Mouse (Mus musculus) midbrain, embryonic 11.5 days (tissue): ENCODE data around the gene BC030867. TPM values are rescaled to one million over a fixed set of nuclear protein-coding genes. Genes with fewer than 3 reads are reported as not detected.

ENCODE experiments used
- ATAC-seq: fragments of 200-750 bp; cut with Nextera tagmentation; 2 replicates; pipeline ENCODE4 v1.8.0; 2017; ENCODE audit warnings: moderate TSS enrichment, moderate library complexity; ENCODE audit not compliant: low FRiP score
- DNase-seq: peaks from one replicate; pipeline ENCODE4 v3.0.0; 2015; ENCODE audit warnings: low spot score; ENCODE audit errors: missing footprints
- H3K27ac ChIP-seq: fragments of 300-500 bp; sonication (generic); 2 replicates; pipeline ENCODE4 v1.5.1; 2014; ENCODE audit warnings: low read depth, low read length
- H3K27me3 ChIP-seq: fragments of 300-500 bp; sonication (generic); 2 replicates; pipeline ENCODE4 v1.6.1; 2014; ENCODE audit warnings: mild to moderate bottlenecking, low read length, moderate library complexity, mixed read lengths; ENCODE audit not compliant: control insufficient read depth, insufficient read depth
- H3K36me3 ChIP-seq: fragments of 300-500 bp; sonication (generic); 2 replicates; pipeline ENCODE4 v1.6.1; 2014; ENCODE audit warnings: mild to moderate bottlenecking, low read length, moderate library complexity, mixed read lengths; ENCODE audit not compliant: control insufficient read depth, insufficient read depth
- H3K4me1 ChIP-seq: fragments of 300-500 bp; sonication (generic); 2 replicates; pipeline ENCODE4 v1.6.1; 2014; ENCODE audit warnings: low read length; ENCODE audit not compliant: control insufficient read depth, insufficient read depth
- H3K4me2 ChIP-seq: fragments of 300-500 bp; sonication (generic); 2 replicates; pipeline ENCODE4 v1.6.1; 2014; ENCODE audit warnings: mild to moderate bottlenecking, moderate library complexity
- H3K4me3 ChIP-seq: fragments of 300-500 bp; sonication (generic); 2 replicates; pipeline ENCODE4 v1.5.1; 2014; ENCODE audit warnings: low read depth, low read length
- H3K9ac ChIP-seq: fragments of 300-500 bp; sonication (generic); 2 replicates; pipeline ENCODE4 v1.6.1; 2014; ENCODE audit warnings: low read length
- H3K9me3 ChIP-seq: fragments of 300-500 bp; sonication (generic); 2 replicates; pipeline ENCODE4 v1.6.1; 2016; ENCODE audit warnings: low read length; ENCODE audit not compliant: control insufficient read depth
- WGBS: fragments of 180-500 bp; shearing (Covaris S2); extraction: QIAGEN DNeasy Blood & Tissue Kit; methylation state at CpG from one replicate; pipeline ENCODE4 v1.1.7; 2014; 5-methylcytosine and 5-hydroxymethylcytosine counted together
- polyA plus RNA-seq: library from polyadenylated mRNA; unstranded; fragments of >200 nt; fragmentation: Nextera tagmentation; extraction: Ambion mirVana; gene quantifications from 2 replicates; pipeline ENCODE4 v1.2.1, GENCODE M21; 2014

The BC030867 gene
- polyA plus RNA-seq, 1 experiment from 2014 or later, result 18.4 TPM

DNA sequence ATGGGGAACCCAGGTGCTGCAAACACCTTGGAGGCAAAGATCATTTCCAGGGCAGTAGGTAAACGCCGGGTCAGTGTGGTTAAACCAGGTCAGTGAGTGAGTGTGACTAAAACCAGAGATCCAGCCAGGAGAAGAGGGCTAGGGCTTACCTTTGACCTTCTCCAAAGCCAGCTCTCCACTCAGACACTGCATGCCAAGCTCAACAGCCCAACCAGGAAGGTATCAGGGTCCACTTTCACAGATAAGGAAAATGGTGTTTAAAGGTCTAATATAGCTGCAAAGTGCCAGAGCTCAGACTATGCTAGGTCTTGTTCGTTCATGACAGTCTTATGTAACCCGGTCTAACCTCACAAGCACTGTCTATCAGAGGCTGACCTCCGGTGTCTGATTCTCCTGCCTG lies 7.4 kb upstream of the BC030867 start:
- DNase-seq (no peak), ATAC-seq (no peak)
- 84% methylated on average over 5 of the region's 5 CpGs for WGBS

DNA sequence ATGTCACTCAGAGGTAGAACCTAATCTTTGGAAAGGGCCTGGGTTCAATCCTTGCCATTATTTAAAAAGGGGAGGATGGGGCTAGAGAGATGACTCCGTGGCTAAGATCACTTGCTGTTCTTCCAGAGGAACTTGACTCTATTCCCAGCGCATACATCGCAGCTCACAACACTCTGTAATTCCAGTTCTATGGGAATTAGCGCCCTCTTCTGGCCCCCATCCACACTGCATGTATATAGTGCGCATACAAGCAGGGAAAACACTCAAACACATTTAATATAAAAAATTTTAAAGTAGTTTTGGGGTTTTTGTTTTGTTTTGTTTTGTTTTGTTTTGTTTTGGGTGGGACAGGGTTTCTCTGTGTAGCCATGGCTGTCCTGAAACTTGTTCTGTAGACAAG lies 6.8 kb upstream of the BC030867 start:
- Histone ChIP-seq H3K4me2 (no peak overlapping the region), H3K9ac (no peak overlapping the region), H3K36me3 (no peaks in the 10 kb centered on the region), H3K27ac (no peak overlapping the region), H3K9me3 (no peaks in the 10 kb centered on the region), H3K27me3 (peaks cover 3% of the 10 kb centered on the region; the same call in 1 of the 2 replicates), H3K4me1 (peaks cover 12% of the 10 kb centered on the region), H3K4me3 (no peak overlapping the region)
- ATAC-seq (no peak), DNase-seq (no peak)
- WGBS, result 47% methylated on average over 5 of the region's 5 CpGs

More for the DNA sequence above, 7.4 kb upstream of the BC030867 start:
- Histone ChIP-seq H3K9ac (no peak overlapping the region), H3K27me3 (peaks cover 3% of the 10 kb centered on the region; the same call in 1 of the 2 replicates), H3K4me1 (peaks cover 12% of the 10 kb centered on the region), H3K36me3 (no peaks in the 10 kb centered on the region), H3K4me2 (no peak overlapping the region), H3K9me3 (no peaks in the 10 kb centered on the region), H3K4me3 (no peak overlapping the region), H3K27ac (no peak overlapping the region)

DNA sequence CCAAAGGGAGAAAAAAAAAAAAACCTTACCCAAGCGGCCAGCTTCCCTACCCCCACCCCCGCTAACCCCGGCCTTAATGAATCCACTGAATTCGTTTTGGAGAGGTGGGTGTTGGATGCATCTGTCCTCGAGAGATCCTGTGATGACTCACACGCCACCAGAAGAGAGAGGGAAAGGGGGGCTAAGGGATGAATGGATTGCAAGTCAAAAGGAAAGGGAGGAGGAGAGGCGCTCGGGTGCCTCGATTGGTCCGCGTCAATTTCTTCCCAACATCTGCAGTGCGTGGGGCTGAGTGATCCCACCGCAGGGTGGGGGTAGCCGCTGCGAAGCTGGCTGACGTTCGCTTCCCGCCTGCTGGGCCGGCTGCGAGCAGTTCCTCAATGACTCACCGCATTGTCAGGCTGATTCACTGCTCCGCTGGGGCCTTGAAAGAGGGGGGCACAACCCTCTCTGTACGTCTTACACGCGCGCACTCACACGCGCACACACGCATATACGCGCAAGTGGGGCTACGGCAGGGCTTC lies 3.7 kb upstream of the BC030867 start:
- 2% methylated on average over 32 of the region's 32 CpGs for WGBS
- ATAC-seq, result peak; percentile 41; the same call in 1 of the 2 replicates
- H3K9me3 ChIP-seq, result no peaks in the 10 kb centered on the region

DNA sequence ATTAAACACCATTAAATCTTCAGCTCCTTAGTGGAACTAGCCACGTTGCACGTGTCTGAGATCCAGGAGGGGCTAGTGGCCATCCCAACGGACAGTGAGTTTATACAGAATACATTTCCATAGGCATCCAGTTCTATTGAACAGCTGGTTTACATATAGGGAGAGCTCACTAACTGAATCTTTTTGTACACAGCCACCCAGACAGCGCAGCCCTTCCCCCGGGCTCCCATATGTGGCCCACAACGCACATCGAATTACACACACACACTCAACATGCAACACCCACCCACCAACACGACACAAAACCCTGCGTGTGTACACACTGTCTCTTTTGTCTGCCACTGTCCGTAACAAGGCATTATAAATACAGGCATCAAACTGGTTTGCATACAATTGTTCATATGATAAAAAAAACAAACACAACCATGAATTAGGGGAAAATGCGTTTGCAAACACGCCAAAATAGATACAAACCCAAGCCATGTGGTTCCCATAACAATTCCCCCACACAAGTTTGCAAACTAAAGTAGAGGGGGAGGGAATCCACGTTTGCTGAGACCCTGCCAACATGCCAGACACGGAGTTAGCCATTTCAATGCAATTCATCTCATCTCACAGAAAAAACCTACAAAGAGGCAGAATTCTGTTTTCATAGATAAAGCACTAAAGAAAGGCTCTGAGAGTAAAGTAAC lies 3.0 kb upstream of the BC030867 start:
- Histone ChIP-seq H3K27me3 (peaks cover 3% of the 10 kb centered on the region; the same call in 1 of the 2 replicates), H3K36me3 (no peaks in the 10 kb centered on the region), H3K27ac (no peak overlapping the region), H3K4me1 (peaks cover 23% of the 10 kb centered on the region), H3K9ac (peak overlapping the region; percentile 47), H3K4me3 (peak overlapping the region; percentile 27), H3K9me3 (no peaks in the 10 kb centered on the region), H3K4me2 (peak overlapping the region; percentile 68)
- ATAC-seq (no peak), DNase-seq (peak; percentile 86)
- WGBS, result 64% methylated on average over 14 of the region's 14 CpGs

More for the DNA sequence above, 3.7 kb upstream of the BC030867 start:
- Histone ChIP-seq H3K36me3 (no peaks in the 10 kb centered on the region), H3K4me1 (peaks cover 23% of the 10 kb centered on the region), H3K4me3 (peak overlapping the region; percentile 27), H3K27ac (no peak overlapping the region), H3K27me3 (peaks cover 3% of the 10 kb centered on the region; the same call in 1 of the 2 replicates), H3K4me2 (peak overlapping the region; percentile 68), H3K9ac (peak overlapping the region; percentile 47)
- DNase-seq, result peak; percentile 96

DNA sequence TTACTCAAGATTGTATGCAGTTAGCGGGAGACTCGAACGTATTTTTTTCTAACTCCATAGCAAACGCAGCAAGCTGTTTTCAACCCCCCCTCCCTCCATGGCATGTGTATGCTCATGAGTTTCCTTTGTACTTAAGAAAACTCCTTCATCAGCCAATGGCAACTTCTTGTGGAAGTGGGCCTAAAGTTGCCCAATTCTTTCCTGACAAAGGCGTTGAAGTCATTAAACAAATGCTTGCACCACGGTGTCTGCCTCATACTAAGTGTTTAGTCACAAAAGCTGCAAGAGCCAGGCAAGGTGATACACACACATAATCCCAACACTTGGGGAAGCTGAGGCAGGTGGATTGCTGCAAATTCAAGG lies 2.4 kb upstream of the BC030867 start:
- 85% methylated on average over 6 of the region's 6 CpGs for WGBS
- ATAC-seq, result no peak

DNA sequence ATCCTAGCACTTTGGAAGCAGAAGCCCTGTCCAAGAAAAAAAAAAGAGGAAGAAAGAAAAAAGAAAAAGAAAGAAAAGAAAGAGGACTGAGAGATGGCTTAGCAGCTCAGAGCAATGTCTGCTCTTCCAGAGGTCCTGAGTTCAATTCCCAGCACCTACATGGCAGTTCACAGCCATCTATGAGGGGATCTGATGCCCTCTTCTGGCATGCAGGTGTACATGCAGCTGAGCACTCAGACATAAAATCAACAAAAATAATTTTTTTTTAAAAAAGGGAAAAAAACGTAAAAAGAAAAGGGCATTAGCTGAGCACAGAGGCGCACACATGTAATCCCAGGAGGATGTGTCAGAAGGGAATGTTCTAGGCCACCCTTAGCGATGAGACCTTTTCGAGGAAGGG lies 1.8 kb upstream of the BC030867 start:
- Histone ChIP-seq H3K27me3 (peaks cover 3% of the 10 kb centered on the region; the same call in 1 of the 2 replicates), H3K27ac (no peak overlapping the region), H3K4me2 (no peak overlapping the region), H3K4me1 (peaks cover 23% of the 10 kb centered on the region), H3K36me3 (no peaks in the 10 kb centered on the region), H3K9me3 (no peaks in the 10 kb centered on the region), H3K9ac (no peak overlapping the region), H3K4me3 (no peak overlapping the region)
- 86% methylated on average over 4 of the region's 4 CpGs for WGBS
- DNase-seq, result no peak
- ATAC-seq, result no peak

More for the DNA sequence above, 2.4 kb upstream of the BC030867 start:
- Histone ChIP-seq H3K4me3 (no peak overlapping the region), H3K9me3 (no peaks in the 10 kb centered on the region), H3K36me3 (no peaks in the 10 kb centered on the region), H3K27me3 (peaks cover 3% of the 10 kb centered on the region; the same call in 1 of the 2 replicates), H3K4me2 (no peak overlapping the region), H3K4me1 (peaks cover 23% of the 10 kb centered on the region), H3K9ac (no peak overlapping the region), H3K27ac (no peak overlapping the region)
- DNase-seq, result no peak

DNA sequence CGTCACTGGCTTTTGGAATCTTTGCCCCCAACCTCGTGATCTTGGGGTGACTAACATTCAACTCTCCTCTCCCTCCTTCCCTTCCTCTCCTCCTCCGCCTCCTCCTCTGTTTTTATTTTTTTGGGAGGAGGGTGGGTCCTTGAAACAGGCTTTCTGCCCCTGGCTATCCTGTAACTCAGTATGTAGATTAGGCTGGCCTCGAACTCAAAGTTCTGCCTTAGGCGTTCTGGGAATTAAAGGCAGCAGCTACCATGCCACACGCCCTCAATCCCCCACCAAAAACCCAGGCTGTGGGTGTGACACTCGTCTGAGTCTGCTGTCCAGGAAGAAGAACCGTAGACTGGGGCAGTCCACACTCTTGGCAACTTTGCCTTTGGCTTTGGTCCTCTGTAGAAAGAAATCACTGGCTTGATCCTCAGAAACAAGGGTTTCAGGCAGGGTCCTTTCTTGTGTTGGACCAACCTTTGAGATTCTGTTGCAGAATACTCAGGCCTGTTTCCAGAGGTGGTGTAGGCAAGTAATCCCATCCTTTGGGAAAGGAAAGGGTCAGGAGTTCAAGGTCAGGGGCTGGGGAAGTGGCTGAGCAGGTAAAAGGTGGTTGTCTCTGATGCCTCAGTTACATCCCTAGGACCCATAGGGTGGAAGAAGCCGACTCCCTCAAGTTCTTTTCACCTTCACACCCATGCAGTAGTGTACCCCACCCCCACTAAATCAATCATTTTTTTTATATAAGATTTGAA lies 839 bp downstream of the BC030867 start:
- H3K4me3 ChIP-seq, result peak overlapping the region; percentile 72
- peak overlapping the region; percentile 72 for H3K9ac ChIP-seq
- DNase-seq (no peak), ATAC-seq (no peak; the same call in 1 of the 2 replicates)
- no peak overlapping the region for H3K27ac ChIP-seq
- no peaks in the 10 kb centered on the region for H3K9me3 ChIP-seq
- peaks cover 3% of the 10 kb centered on the region; the same call in 1 of the 2 replicates for H3K27me3 ChIP-seq
- H3K4me1 ChIP-seq, result peaks cover 23% of the 10 kb centered on the region
- no peaks in the 10 kb centered on the region for H3K36me3 ChIP-seq
- 12% methylated on average over 9 of the region's 9 CpGs for WGBS
- H3K4me2 ChIP-seq, result peak overlapping the region; percentile 78

DNA sequence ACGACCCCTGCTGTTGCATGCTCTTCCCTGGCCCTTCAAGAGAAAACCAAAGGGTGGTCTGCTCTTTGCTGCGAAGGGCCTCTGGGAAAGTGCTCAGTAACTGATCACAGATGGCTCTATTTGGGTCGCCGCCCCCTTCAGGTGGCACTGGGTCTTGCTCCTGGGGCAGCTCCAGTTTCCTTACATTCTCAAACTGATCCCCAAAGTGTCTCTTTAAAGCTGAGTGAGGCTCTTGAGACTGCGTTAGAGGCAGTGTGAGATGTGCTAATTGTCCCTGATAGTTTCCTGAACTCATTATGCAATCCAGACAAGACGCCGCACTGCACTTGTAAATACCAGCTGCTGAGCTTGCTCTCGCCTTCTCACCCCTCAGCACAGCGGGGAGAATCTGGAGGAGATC lies 8.8 kb downstream of the BC030867 start:
- Histone ChIP-seq H3K4me3 (no peak overlapping the region), H3K36me3 (peaks cover 6% of the 10 kb centered on the region), H3K9me3 (no peaks in the 10 kb centered on the region), H3K4me2 (no peak overlapping the region), H3K27me3 (no peaks in the 10 kb centered on the region), H3K4me1 (peaks cover 3% of the 10 kb centered on the region; the same call in 1 of the 2 replicates), H3K27ac (no peak overlapping the region), H3K9ac (no peak overlapping the region)
- ATAC-seq (no peak), DNase-seq (no peak)
- WGBS, result 36% methylated on average over 9 of the region's 9 CpGs

DNA sequence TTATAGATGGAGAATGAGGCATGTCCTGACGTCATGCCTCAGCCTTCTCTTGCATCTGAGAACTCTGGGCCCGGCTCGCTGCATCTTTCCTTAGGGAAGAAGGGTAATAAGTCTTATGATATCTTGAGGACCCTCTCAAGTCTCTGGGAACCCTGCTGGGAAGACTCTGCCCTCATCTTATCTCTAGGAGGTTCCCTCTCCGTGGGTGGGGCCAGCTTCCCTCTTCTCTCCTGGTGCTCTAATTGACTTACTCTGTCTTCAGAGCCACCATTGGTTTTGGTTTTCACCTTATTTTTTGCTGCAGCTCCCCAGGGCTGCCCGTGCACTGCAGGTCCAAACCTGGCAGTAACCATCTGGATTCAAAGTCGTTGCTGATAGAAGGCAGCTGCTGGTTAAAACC lies 9.4 kb downstream of the BC030867 start:
- Histone ChIP-seq H3K4me3 (no peak overlapping the region), H3K4me1 (peaks cover 3% of the 10 kb centered on the region; the same call in 1 of the 2 replicates), H3K9ac (no peak overlapping the region), H3K36me3 (peaks cover 6% of the 10 kb centered on the region), H3K9me3 (no peaks in the 10 kb centered on the region), H3K4me2 (no peak overlapping the region), H3K27me3 (no peaks in the 10 kb centered on the region), H3K27ac (no peak overlapping the region)
- DNase-seq (no peak), ATAC-seq (no peak)
- 83% methylated on average over 6 of the region's 6 CpGs for WGBS
